Mouse (Mus musculus) bone marrow macrophage, adult 2 months (primary cell): ENCODE measurements around the gene Ankrd33b. TPM values are rescaled to one million over a fixed set of nuclear protein-coding genes. Genes with fewer than 3 reads are reported as not detected.

Source experiments
- H3K27ac ChIP-seq: 2 replicates; pipeline ENCODE4 v1.5.1; 2012; ENCODE audit warnings: low read depth, low read length; ENCODE audit not compliant: insufficient read depth
- H3K4me1 ChIP-seq: 2 replicates; pipeline ENCODE4 v1.6.1; 2012; ENCODE audit warnings: low read length; ENCODE audit not compliant: control insufficient read depth, insufficient read depth
- H3K4me3 ChIP-seq: 2 replicates; pipeline ENCODE4 v1.5.1; 2012; ENCODE audit warnings: mild to moderate bottlenecking, low read length, moderate library complexity; ENCODE audit not compliant: insufficient read depth
- CTCF ChIP-seq: IDR thresholded peaks from 2 replicates; pipeline ENCODE4 v1.5.1; 2012; ENCODE audit warnings: low read depth, mild to moderate bottlenecking, low read length, moderate library complexity
- POLR2A ChIP-seq: IDR thresholded peaks from 2 replicates; pipeline ENCODE4 v1.6.1; 2012; ENCODE audit warnings: mild to moderate bottlenecking, low read depth, low read length, borderline replicate concordance
- polyA plus RNA-seq: library from polyadenylated mRNA; stranded (reverse); fragments of >200 nt; gene quantifications from 2 replicates; pipeline ENCODE4 v1.2.4, GENCODE M21; 2012; ENCODE audit not compliant: missing spikeins, insufficient read depth, insufficient read length

Ankrd33b gene
- polyA plus RNA-seq, 1 experiment, result 7.8 TPM

DNA sequence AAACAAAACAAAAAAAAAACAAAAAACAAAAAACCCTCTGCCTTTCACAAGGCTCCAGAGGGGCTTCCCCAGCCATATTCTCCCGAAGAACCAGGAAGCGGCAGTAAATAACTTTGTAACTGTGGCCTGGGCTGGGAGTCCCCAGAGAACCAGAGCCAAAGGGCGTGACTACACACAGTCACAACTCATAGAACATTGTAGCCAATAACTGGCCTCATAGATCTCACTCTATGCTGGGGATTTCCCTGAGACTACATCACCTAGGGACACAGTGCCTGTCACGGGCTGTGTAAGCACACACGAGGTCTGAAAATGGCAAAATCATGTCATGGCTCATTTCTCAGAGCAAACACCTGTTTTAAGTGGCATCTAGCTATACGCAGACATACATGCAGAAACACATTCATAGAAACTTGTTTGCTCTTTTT, 87.9 kb downstream of the Ankrd33b start:
- Histone ChIP-seq H3K4me3 (no peak overlapping the region), H3K27ac (no peak overlapping the region), H3K4me1 (no peaks in the 10 kb centered on the region)
- TF ChIP-seq POLR2A (no peak), CTCF (no peak)

DNA sequence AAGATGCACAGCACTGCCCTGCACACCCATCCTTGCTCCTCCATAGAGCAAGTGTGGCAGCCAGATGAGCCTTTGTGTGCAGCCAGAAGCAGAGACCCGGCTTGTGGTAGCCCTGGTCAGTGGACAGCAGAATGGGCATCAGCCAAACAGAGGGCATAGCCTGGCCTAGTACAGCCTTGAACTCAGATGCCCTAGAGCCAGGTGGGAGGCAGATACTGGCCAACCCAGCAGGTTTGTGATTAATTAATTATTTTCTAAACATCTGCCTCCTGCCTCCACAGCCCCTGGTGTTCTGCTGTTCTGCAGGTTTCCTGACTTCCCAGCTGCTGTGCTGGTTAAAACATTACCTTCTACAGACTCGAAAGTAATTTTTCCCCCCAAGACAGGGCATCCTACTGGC, 88.4 kb downstream of the Ankrd33b start:
- TF ChIP-seq POLR2A (no peak), CTCF (no peak)
- Histone ChIP-seq H3K27ac (no peak overlapping the region), H3K4me3 (no peak overlapping the region)

DNA sequence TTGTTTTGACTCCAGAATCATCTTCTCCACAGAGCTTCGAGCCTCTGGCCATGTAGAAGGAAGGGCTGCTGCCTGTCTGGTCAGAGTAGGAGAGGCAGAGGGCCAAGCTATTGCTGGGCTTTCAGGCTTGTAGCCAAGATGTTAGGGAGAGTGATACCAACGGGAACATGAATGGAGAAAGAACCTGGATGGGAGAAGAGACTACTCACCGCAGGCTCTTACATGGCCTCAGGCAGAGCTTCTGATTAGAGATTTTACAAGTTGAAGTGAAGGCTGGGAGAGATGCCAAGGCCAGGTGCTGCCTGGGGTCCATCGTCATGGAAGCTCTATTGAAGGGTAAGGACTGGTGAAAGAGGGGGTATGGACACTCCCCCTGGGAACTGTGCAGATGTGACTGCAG, 89.4 kb downstream of the Ankrd33b start:
- H3K4me1 ChIP-seq, result no peaks in the 10 kb centered on the region

More for the DNA sequence above, 88.4 kb downstream of the Ankrd33b start:
- H3K4me1 ChIP-seq, result no peaks in the 10 kb centered on the region

DNA sequence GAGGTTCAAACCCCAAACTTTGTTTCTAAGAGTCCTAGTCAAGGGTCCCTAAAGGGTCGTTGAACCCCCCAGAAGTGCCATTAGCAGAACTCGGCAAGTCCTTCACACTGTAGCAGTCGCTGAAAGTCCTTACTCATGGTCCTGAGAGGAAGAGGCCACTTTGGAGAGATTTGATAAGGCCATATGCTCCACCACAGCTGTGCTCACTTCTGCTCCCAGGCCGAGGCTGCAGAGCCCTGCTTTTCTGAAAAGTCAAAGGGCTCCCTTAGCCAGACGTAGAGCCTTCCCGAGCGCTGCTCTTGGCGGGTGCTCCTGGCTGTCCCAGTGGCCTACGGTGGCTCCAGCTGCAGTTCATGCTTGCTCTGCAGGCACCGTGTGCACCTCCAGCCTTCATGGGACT, 94.0 kb downstream of the Ankrd33b start:
- no peak for TF ChIP-seq CTCF
- no peak for TF ChIP-seq POLR2A
- no peaks in the 10 kb centered on the region for H3K4me1 ChIP-seq
- no peak overlapping the region for H3K4me3 ChIP-seq
- no peak overlapping the region for H3K27ac ChIP-seq

More for the DNA sequence above, 89.4 kb downstream of the Ankrd33b start:
- Histone ChIP-seq H3K27ac (no peak overlapping the region), H3K4me3 (no peak overlapping the region)
- no peak for TF ChIP-seq POLR2A
- TF ChIP-seq CTCF, result no peak

DNA sequence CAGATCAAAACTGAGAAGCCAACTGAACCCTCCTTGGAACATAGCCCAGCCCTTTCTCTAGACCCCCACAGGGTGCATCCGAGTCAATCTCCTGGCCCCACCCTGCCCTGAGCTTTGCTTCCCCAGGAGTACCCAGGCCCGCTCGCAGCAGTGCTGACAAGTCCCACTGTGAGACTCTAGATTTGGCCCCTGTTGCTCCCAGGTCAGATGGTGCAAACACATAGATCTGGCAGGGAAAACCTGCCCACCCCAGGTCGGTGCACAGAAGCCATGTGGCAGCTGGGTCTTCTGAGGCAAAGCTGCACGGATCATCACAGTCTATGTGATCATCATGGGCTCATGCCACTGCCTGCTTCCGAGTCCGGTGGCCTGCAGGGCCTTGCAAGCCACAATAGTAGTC, 94.8 kb downstream of the Ankrd33b start:
- no peak overlapping the region for H3K27ac ChIP-seq
- H3K4me1 ChIP-seq, result no peaks in the 10 kb centered on the region
- H3K4me3 ChIP-seq, result no peak overlapping the region
- no peak for TF ChIP-seq POLR2A
- no peak for TF ChIP-seq CTCF

DNA sequence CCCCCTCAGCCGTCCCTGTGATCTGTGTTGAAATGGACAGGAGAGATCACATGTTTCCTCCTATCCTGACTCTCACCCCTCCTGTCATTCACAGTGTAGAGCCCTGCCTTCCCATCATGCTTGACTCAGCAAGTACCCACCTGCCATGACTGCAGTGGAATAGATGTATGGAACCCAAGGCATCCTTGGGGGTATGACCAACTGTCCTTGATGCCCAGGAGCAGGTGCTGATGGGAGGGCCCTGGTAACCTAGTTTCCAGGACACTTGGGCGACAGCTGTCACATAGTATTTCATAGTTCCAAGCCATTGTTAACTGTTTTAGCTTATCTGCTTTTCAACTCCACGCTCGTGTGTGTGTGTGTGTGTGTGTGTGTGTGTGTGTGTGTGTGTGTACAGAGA, 98.0 kb downstream of the Ankrd33b start:
- H3K27ac ChIP-seq, result no peak overlapping the region
- no peak overlapping the region for H3K4me3 ChIP-seq
- no peaks in the 10 kb centered on the region for H3K4me1 ChIP-seq
- TF ChIP-seq POLR2A (no peak), CTCF (no peak)

DNA sequence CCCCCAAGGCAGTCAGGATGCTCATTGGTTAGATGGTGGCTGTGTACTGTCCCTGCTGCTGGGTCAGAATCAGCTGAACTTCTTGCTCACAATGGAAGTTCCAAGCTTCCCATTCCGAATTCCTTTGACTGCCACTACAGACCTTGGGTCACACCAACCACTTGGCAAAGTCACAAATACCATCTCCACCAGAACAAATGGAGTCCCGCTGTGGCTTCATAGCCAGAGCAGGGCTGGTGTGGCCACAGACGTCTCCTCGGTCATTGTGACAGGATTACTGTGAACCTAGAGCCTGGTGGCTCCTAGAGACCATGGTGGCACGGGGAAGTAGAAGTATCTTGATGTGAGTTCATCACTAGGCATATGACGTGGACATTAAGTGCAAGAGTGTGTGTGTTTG, 99.4 kb downstream of the Ankrd33b start:
- TF ChIP-seq POLR2A (no peak), CTCF (no peak)
- no peaks in the 10 kb centered on the region for H3K4me1 ChIP-seq
- H3K4me3 ChIP-seq, result no peak overlapping the region
- H3K27ac ChIP-seq, result no peak overlapping the region

DNA sequence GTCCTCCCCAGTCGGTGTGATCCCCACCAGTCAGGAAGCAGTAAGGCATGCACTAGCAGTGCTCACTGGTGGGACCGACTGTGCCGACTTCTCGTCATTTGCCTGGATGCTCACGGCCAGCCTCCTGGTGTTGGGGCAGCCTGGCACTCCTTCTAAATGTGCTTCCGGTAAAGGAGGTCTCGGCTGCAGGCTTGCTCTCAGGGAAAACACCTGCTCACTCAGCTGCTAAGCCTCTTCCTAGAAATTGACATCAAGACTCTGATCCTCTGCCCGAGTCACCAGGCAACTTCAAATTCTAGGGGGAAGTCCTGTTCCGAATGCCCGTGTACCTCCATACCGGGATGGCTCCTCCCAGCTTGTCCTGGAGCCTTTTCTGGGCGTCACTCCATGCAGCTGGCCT, 101.7 kb downstream of the Ankrd33b start:
- Histone ChIP-seq H3K4me1 (no peaks in the 10 kb centered on the region), H3K4me3 (no peak overlapping the region)
- no peak for TF ChIP-seq POLR2A

DNA sequence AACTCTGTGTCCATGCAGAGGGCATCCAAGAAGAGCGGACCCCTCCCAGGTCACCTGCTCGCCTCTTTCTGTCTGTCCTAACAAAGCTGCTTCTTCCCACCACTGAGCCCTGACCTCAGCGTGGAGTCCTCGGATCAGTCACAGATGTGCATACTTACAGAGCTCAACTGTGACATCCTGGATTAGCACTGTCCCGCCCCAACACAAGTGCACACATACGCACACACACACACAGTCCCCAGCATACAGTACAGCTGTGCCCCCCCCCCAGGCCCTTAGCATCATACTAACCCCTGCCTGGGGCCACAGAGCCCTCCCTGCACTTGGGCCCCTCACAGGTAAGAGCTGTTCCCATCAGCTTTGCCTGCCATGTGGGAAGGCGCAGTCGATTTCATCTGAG, 102.1 kb downstream of the Ankrd33b start:
- H3K4me1 ChIP-seq, result no peaks in the 10 kb centered on the region
- no peak overlapping the region for H3K27ac ChIP-seq
- no peak for TF ChIP-seq POLR2A
- no peak for TF ChIP-seq CTCF
- no peak overlapping the region for H3K4me3 ChIP-seq

More for the DNA sequence above, 101.7 kb downstream of the Ankrd33b start:
- H3K27ac ChIP-seq, result no peak overlapping the region

DNA sequence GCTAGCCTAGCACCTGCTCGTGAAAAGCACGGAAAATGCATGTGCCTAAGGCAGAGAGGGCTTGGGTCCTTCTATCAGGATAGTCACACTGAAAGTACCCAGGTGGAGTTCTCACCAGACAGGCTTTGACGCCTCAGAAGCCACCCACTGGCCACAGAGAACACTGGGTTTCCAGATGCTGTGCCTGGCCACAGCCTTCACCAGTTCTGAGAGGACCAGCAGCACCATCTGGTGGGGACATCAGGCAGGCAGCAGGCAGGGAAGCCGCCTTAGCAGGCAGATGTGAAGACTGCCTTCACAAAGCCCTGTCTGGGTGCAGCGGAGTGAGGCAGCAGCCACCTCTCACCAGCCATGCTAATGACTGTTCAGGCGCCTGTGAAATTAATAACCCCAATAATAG, 102.7 kb downstream of the Ankrd33b start:
- H3K4me1 ChIP-seq, result no peaks in the 10 kb centered on the region

DNA sequence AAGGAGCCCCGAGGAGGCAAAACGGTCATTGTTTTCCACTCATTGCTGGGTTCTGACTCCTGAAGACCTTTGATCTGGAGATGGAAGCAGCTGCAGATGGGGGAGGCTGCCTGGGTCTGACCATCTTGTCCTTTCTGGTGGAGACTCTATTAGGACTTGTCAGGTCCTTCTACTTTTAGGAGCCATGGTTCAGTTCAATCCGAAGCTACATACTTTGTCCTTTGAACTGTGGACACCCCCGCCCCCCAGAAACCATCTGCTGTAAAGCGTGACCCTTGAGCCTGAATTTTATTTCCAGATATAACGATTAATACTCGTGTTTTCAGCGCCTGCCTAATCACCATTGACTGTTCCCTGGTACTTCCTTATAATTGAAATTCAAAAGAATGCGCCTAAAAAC, 105.2 kb downstream of the Ankrd33b start:
- Histone ChIP-seq H3K27ac (no peak overlapping the region), H3K4me1 (no peaks in the 10 kb centered on the region), H3K4me3 (no peak overlapping the region)
- TF ChIP-seq CTCF, result no peak
- no peak for TF ChIP-seq POLR2A

More for the DNA sequence above, 102.7 kb downstream of the Ankrd33b start:
- TF ChIP-seq CTCF (peak; percentile 67), POLR2A (no peak)
- Histone ChIP-seq H3K27ac (no peak overlapping the region), H3K4me3 (no peak overlapping the region)
